Mouse (Mus musculus) myocyte (in vitro differentiated cells): ENCODE data around the gene Zc3h10.

ENCODE experiments used
- MAX ChIP-seq: IDR thresholded peaks from one replicate; pipeline ENCODE4 v1.6.1; 2011; ENCODE audit warnings: low read depth, mild to moderate bottlenecking, control low read depth
- SRF ChIP-seq: IDR thresholded peaks from one replicate; pipeline ENCODE4 v1.6.1; 2011; ENCODE audit warnings: low read depth; ENCODE audit not compliant: control insufficient read depth, insufficient read length

DNA sequence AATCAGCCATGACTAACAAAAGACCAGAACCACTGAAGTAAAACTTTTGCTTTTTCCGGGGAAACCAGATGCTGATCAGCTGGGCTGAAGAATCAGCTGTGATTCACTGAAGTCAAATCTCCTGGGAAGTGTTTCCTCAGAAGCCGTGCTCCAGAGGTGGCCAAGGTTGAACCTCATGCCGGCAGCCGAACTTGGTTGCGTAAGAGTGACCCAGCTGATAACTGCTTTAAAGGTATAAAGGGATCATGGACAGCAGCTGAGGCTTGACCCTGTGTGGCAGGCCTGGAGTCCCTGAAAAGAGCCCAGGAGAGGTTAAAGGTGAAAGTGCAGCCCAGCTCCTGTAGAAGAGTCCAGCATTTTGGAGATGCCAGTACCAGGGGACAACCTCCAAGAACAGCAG, 45.2 kb downstream of the Zc3h10 start:
- TF ChIP-seq MAX (no peak), SRF (no peak)
